Mouse (Mus musculus): ENCODE measurements around the gene Elf5. TPM values are rescaled to one million over a fixed set of nuclear protein-coding genes. Genes with fewer than 3 reads are reported as not detected.

Elf5 gene
- not detected for polyA plus RNA-seq (2017; shearing (Covaris generic))

GRCm38 (mm10) chr2:103411348-103411747 is at the start of gene Elf5:
Gene Elf5, plus strand, starts transcription at chr2:103411688.

GRCm38 (mm10) chr2:103484617-103485401 is 73.3 kb downstream of the Elf5 start, which contains the start of gene Cat:
Gene Cat, minus strand, starts transcription at chr2:103485160.

Other genes with a start within 250 kb of the Elf5 start
- 0.28 TPM for gene Ehf, start 108.4 kb upstream of the Elf5 start, polyA plus RNA-seq (2017; shearing (Covaris generic))
- gene Cat, start 73.5 kb downstream of the Elf5 start, polyA plus RNA-seq (2017; shearing (Covaris generic)): 119 TPM
- 16.6 TPM for gene Abtb2, start 154.6 kb downstream of the Elf5 start, polyA plus RNA-seq (2017; shearing (Covaris generic))

All from inflammation-experienced regulatory T-cells, adult 16 weeks (primary cell).